Mouse (Mus musculus) C2C12 (cell line): ENCODE results near the gene Fthl17d. TPM values are rescaled to one million over a fixed set of nuclear protein-coding genes. Genes with fewer than 3 reads are reported as not detected.
"Not testable (repeated sequence)": the region's sequence is repeated elsewhere in the genome, so short reads cannot be mapped to it uniquely, and the experiment has no call there.

Source experiments
- H3K27me3 ChIP-seq: one replicate; pipeline ENCODE4 v1.6.1; 2011; ENCODE audit not compliant: control insufficient read depth, insufficient read depth, insufficient read length
- H3K36me3 ChIP-seq: one replicate; pipeline ENCODE4 v1.6.1; 2011; ENCODE audit not compliant: control insufficient read depth, insufficient read depth
- H3K4me3 ChIP-seq: one replicate; pipeline ENCODE4 v1.5.1; 2011; ENCODE audit warnings: mild to moderate bottlenecking, control low read depth; ENCODE audit not compliant: poor library complexity, insufficient read depth, severe bottlenecking
- H3K79me2 ChIP-seq: one replicate; pipeline ENCODE4 v1.6.1; 2011; ENCODE audit not compliant: control insufficient read depth, insufficient read depth
- H3K79me3 ChIP-seq: one replicate; pipeline ENCODE4 v1.6.1; 2011; ENCODE audit warnings: low read depth, control low read depth
- H3ac ChIP-seq: one replicate; pipeline ENCODE3; 2011; ENCODE audit warnings: low read depth; ENCODE audit not compliant: control insufficient read depth, insufficient read length
- CEBPB ChIP-seq: IDR thresholded peaks from one replicate; pipeline ENCODE4 v1.6.1; 2011; ENCODE audit warnings: low read depth, mild to moderate bottlenecking, control low read depth, moderate library complexity
- CTCF ChIP-seq: IDR thresholded peaks from one replicate; pipeline ENCODE4 v1.5.1; 2011; ENCODE audit not compliant: control insufficient read depth, insufficient read depth, insufficient read length
- FOSL1 ChIP-seq: IDR thresholded peaks from one replicate; pipeline ENCODE4 v1.8.0; 2011; ENCODE audit warnings: mild to moderate bottlenecking, low read length; ENCODE audit not compliant: poor library complexity, insufficient read depth, severe bottlenecking
- MAX ChIP-seq: IDR thresholded peaks from one replicate; pipeline ENCODE4 v1.6.1; 2011; ENCODE audit warnings: mild to moderate bottlenecking, control low read depth
- MYOD1 ChIP-seq: IDR thresholded peaks from one replicate; pipeline ENCODE4 v1.6.1; 2011; ENCODE audit warnings: low read depth; ENCODE audit not compliant: control insufficient read depth, insufficient read length
- MYOG ChIP-seq: IDR thresholded peaks from one replicate; pipeline ENCODE4 v1.6.1; 2011; ENCODE audit not compliant: control insufficient read depth, insufficient read length; ENCODE audit errors: extremely low read depth
- USF1 ChIP-seq: IDR thresholded peaks from one replicate; pipeline ENCODE4 v1.6.1; 2011; ENCODE audit warnings: low read depth, mild to moderate bottlenecking, control low read depth, moderate library complexity
- polyA plus RNA-seq: library from polyadenylated mRNA; unstranded; fragments of >200 nt; fragmentation: generic; extraction: Trizol; gene quantifications from one replicate; pipeline ENCODE4 v1.2.1, GENCODE M21; 2012; ENCODE audit warnings: missing spikeins

Fthl17d gene
- polyA plus RNA-seq, 1 experiment, result 0.08 TPM

DNA sequence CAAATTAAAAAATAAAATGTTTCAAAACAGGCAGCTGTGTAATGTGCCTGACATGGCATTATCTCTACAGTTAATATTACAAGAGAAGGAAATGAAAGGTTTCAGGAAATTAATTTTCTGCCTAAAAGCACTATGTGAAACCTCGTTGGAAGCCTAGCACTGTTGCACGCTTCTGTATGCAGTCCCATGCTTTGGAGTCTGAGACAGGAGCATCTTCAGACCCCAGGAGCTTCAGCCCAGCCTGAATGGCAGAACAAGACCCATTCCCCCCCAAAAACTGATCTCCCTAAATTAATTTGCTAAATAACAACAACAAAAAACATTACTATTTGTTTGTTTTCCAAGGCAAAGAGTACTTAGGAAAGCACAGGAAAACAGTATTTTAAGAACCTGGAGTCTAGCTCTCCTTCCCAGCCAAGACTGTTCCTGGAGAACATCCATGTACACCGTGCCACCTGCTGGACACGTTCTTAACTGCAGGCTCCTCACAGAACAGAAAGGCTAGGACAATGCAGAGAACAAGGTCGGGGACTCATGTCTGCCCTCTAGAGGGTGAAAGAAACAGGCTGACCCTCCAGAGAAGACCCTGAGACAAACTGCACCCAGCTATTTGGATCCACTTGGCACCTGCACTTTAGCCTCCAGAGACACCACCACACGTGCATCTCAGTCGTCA, 38.3 kb downstream of the Fthl17d start:
- H3K27me3 ChIP-seq, H3K79me2 ChIP-seq, H3K4me3 ChIP-seq, H3K79me3 ChIP-seq, H3ac ChIP-seq, H3K36me3 ChIP-seq: not testable (repeated sequence)
- TF ChIP-seq CTCF, result peak; percentile 23

DNA sequence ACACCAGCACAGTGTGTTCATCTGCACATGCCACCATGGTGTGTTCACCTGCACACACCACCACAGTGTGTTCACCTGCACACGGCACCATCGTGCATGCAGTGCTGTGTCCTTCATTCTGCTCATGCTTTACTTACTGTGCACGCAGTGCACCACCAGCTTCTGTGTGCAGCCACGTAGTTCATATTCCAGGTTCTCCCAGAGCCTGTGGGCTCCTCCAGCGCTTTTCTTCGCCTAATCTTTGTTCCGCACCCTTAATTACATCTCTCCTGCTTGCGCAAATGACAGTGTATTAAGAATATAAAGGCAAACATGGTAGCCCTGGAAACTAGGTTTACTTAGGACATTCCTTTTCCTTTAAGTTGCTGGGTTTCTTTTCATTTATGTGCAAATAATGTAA, 42.5 kb downstream of the Fthl17d start:
- Histone ChIP-seq H3K27me3 (no peaks in the 10 kb centered on the region), H3K79me3 (no peaks in the 10 kb centered on the region), H3K36me3 (no peaks in the 10 kb centered on the region), H3K79me2 (no peaks in the 10 kb centered on the region), H3K4me3 (no peak overlapping the region), H3ac (no peak overlapping the region)
- no peak for TF ChIP-seq FOSL1
- no peak for TF ChIP-seq USF1
- no peak for TF ChIP-seq CEBPB
- TF ChIP-seq MAX, result no peak
- TF ChIP-seq CTCF, result no peak
- no peak for TF ChIP-seq MYOG
- no peak for TF ChIP-seq MYOD1

Other genes with a start within 250 kb of the Fthl17d start
- not detected for gene Ssx9, start 238.3 kb downstream of the Fthl17d start, polyA plus RNA-seq
- gene Ssxb5, start 183.1 kb downstream of the Fthl17d start, polyA plus RNA-seq, result not detected
- not detected for gene Gm6592, start 142.8 kb downstream of the Fthl17d start, polyA plus RNA-seq
- gene Gm5751, start 112.5 kb downstream of the Fthl17d start, polyA plus RNA-seq, result not detected
- 2.7 TPM for gene B630019K06Rik, start 94.4 kb downstream of the Fthl17d start, polyA plus RNA-seq
- gene Fthl17b, start 23.8 kb downstream of the Fthl17d start, polyA plus RNA-seq, result not detected
- not detected for gene Fthl17c, start 10.2 kb downstream of the Fthl17d start, polyA plus RNA-seq
- gene Fthl17e, start 46.7 kb upstream of the Fthl17d start, polyA plus RNA-seq, result not detected
- gene Fthl17f, start 76.3 kb upstream of the Fthl17d start, polyA plus RNA-seq, result 0.04 TPM
- gene 4930402K13Rik, start 117.8 kb upstream of the Fthl17d start, polyA plus RNA-seq, result not detected
- gene Lancl3, start 213.1 kb upstream of the Fthl17d start, polyA plus RNA-seq, result 1.3 TPM